Mouse (Mus musculus) spleen, adult 10 weeks (tissue): Measurements from ENCODE around the gene Fam149a. TPM values are rescaled to one million over a fixed set of nuclear protein-coding genes. Genes with fewer than 3 reads are reported as not detected.

ENCODE experiments used
- polyA plus RNA-seq: library from polyadenylated mRNA; stranded (reverse); fragments of 350-450 nt; fragmentation: Illumina TruSeq; extraction: RNeasy Lipid Tissue Mini Kit (QIAGEN cat#74804); gene quantifications from one replicate; pipeline ENCODE4 v1.2.3, GENCODE M21; 2015; ENCODE audit warnings: low replicate concordance; ENCODE audit not compliant: insufficient read depth

Gene Fam149a
- 5.9 TPM for polyA plus RNA-seq

DNA sequence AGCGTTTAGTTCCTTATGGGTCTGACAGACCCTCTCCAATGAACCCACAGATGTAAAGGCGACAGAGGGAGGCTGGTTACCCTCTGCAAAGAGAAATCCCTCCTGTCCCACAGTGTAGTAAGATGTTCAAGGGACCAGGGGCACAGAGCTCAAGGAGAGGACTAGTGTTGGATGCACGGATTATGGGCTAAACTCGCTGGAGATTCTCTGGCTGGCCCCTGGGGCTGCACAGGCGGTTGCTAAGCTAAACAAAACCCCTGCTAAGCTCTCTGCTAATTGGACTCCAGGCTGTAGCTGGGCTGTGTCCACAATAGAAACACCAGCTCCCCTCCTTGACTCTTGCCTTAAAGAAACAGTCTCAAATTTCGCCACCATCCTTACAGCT, at the start of gene Fam149a:
Gene Fam149a (minus strand): TSS at position 329 of the 385 bp plus-strand sequence.

DNA sequence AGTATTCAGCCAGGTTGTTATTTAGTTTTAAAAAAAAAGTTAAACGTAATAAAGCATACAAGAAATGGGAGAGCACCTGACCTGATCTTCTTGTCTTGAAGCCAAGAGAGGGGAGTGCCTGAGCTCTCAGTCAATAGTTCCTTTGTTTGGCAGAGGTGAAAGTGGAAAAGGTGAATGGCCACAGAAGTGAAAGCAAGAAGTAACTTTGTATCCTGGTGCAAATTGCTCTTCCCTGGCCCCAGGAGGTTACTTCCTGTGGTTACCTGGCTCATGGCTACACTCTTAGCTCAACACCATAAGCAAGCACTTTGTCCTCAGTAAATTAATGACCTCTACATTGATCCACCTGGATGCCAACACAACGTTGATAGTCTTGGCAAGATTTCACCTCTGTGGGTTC, 28.8 kb upstream of the Fam149a start, which contains the start of gene Tlr3:
Gene Tlr3 (minus strand): TSS at position 199 of the 400 bp plus-strand sequence.

DNA sequence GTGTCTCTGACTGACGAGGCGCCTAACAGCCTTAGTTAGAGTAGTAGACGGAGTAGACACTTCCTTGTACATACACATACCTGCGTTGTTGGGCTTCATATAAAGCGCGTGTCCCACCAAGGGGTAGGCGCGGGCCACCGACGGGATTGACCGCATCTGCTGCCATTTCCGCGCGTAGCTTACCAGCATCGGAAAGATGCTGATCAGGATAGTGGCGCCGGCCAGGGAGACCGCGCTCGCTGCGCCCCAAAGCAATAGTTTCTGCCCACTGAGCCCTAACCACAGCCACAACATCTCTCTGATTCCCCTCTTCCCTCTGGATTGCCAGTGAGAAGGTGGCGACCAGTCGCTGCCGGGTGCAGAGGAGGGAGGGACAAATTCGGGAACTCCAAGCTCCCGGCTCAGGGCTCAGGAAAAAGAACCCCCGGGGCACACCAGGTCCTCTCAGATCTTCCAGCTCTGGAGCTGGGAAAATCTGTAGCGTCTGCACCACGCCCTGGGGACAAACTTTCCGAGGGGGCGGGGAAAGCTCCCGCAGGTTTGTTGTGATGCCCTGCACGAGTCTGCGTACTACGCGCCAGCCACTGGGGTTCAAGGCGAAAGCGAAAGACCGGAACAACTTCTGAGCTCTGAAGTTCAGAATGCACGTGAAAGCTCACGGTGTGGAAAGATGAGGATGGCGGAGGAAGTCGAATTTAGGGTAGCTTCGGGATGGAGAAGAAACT, 49.2 kb downstream of the Fam149a start, which contains the start of gene Cyp4v3:
Gene Cyp4v3 (minus strand): TSS at position 532 of the 725 bp plus-strand sequence.

DNA sequence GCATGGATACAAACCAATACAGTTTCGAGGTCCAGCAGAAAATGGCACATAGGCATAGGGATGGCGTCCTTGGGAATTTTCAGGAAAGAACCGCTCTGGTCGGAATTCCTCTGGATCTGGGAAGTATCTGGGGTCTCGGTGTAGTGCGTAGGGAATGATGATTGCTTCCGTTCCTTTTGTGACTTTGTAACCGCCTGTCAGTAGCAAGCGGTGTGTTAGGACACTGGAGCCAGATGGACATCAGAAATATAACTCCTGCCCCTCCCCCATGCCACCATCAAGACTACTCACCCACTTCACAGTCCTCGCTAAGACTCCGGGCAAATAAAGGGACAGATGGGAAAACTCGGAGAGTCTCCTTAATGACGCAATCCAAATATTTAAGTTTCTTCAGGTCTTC, 73.7 kb downstream of the Fam149a start, which contains the start of gene Gm45753:
Gene Gm45753 (minus strand): TSS at position 101 of the 400 bp plus-strand sequence.

DNA sequence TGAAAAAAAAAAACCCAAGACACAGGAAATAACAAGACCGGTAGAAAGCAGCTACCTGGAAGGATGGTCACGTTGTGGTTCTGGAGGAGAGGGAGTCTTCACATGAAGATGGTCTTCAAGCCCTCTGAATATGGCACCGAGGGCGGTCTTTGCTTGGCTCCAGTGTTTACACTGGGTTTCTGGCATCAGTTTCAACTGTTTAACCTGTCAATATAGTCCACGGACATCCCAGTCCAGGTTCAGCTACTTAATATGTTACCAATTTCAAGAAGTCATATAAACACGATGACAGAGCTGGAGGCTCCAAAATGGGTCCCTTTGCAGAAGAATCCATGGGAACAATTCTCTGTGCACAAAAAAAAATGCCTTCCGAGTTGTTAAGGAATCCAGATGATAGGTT, 87.4 kb downstream of the Fam149a start, which contains the start of gene Klkb1:
Gene Klkb1 (minus strand): TSS at position 173 of the 400 bp plus-strand sequence.

Other genes starting within 250 kb of the Fam149a start
- gene F11, start 120.3 kb downstream of the Fam149a start, polyA plus RNA-seq, result not detected
- 0.17 TPM for gene Klkb1, start 87.4 kb downstream of the Fam149a start, polyA plus RNA-seq
- gene Gm45753, start 73.8 kb downstream of the Fam149a start, polyA plus RNA-seq, result not detected
- 23.6 TPM for gene Cyp4v3, start 49.1 kb downstream of the Fam149a start, polyA plus RNA-seq
- gene Tlr3, start 28.8 kb upstream of the Fam149a start, polyA plus RNA-seq, result 29.9 TPM
- gene Sorbs2, start 125.5 kb upstream of the Fam149a start, polyA plus RNA-seq, result 51.9 TPM